Mouse (Mus musculus): ENCODE results near the gene Pkdrej. TPM values are rescaled to one million over a fixed set of nuclear protein-coding genes. Genes with fewer than 3 reads are reported as not detected.

Gene Pkdrej
- polyA plus RNA-seq, 1 experiment from 2014 or later, result 0.18 TPM

- Histone ChIP-seq H3K9ac (ENCODE audit: low read depth, low read length) (no peak overlapping the region), H3K27ac (ENCODE audit: low read depth, low read length) (no peak overlapping the region), H3K27me3 (ENCODE audit: control insufficient read depth, insufficient read depth, low read length) (no peaks in the 10 kb centered on the region), H3K4me2 (replicated peaks; ENCODE audit: low read depth, low read length) (no peak overlapping the region), H3K4me1 (ENCODE audit: control insufficient read depth, insufficient read depth, low read length) (no peaks in the 10 kb centered on the region), H3K9me3 (ENCODE audit: control insufficient read depth, low read length) (no peaks in the 10 kb centered on the region), H3K4me3 (ENCODE audit: low read length) (no peak overlapping the region), H3K36me3 (ENCODE audit: control insufficient read depth, insufficient read depth, low read length) (no peaks in the 10 kb centered on the region)
- ATAC-seq (ENCODE audit: low FRiP score, low TSS enrichment), result no peak
- 80% methylated on average over 2 of the region's 2 CpGs for WGBS
Measured at GRCm38 (mm10) chr15:85802931-85803330, 18.6 kb downstream of the Pkdrej start.

DNA sequence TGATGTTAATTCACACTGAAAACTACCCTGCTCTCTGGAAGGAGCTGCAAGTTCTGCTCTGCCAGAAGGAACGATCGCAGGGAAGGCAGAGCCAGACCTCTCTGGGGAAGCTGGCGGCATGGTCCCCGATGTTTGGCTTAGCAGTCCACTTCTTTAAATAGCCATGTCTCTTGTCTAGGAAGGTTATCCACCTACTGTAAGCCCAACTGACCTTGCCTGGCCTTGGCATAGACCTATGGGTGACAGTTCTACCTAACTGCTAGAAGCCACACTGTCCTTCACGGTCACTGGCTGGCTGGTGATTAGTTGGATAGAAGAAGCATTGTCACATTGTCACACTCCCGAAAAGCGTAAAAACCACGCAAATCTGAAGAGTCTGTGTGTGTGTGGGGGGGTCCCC, 22.9 kb downstream of the Pkdrej start:
- Histone ChIP-seq H3K4me2 (replicated peaks; ENCODE audit: low read depth, low read length) (no peak overlapping the region), H3K9me3 (ENCODE audit: control insufficient read depth, low read length) (no peaks in the 10 kb centered on the region), H3K27ac (ENCODE audit: low read depth, low read length) (no peak overlapping the region), H3K36me3 (ENCODE audit: control insufficient read depth, insufficient read depth, low read length) (no peaks in the 10 kb centered on the region), H3K4me3 (ENCODE audit: low read length) (no peak overlapping the region), H3K4me1 (ENCODE audit: control insufficient read depth, insufficient read depth, low read length) (no peaks in the 10 kb centered on the region), H3K27me3 (ENCODE audit: control insufficient read depth, insufficient read depth, low read length) (no peaks in the 10 kb centered on the region), H3K9ac (ENCODE audit: low read depth, low read length) (no peak overlapping the region)
- ATAC-seq (ENCODE audit: low FRiP score, low TSS enrichment), result no peak
- WGBS, result 95% methylated on average over 8 of the region's 8 CpGs

GRCm38 (mm10) chr15:85795516-85795915, 26.0 kb downstream of the Pkdrej start:
- no peak overlapping the region for H3K9ac ChIP-seq (ENCODE audit: low read depth, low read length)
- 82% methylated on average over 6 of the region's 6 CpGs for WGBS
- H3K36me3 ChIP-seq (ENCODE audit: control insufficient read depth, insufficient read depth, low read length), result no peaks in the 10 kb centered on the region
- no peaks in the 10 kb centered on the region for H3K27me3 ChIP-seq (ENCODE audit: control insufficient read depth, insufficient read depth, low read length)
- H3K9me3 ChIP-seq (ENCODE audit: control insufficient read depth, low read length), result no peaks in the 10 kb centered on the region
- no peak for ATAC-seq (ENCODE audit: low FRiP score, low TSS enrichment)
- H3K4me2 ChIP-seq (replicated peaks; ENCODE audit: low read depth, low read length), result no peak overlapping the region
- no peaks in the 10 kb centered on the region for H3K4me1 ChIP-seq (ENCODE audit: control insufficient read depth, insufficient read depth, low read length)
- H3K4me3 ChIP-seq (ENCODE audit: low read length), result no peak overlapping the region
- H3K27ac ChIP-seq (ENCODE audit: low read depth, low read length), result no peak overlapping the region

- Histone ChIP-seq H3K27me3 (ENCODE audit: control insufficient read depth, insufficient read depth, low read length) (no peaks in the 10 kb centered on the region), H3K4me3 (ENCODE audit: low read length) (no peak overlapping the region), H3K9ac (ENCODE audit: low read depth, low read length) (no peak overlapping the region), H3K4me2 (replicated peaks; ENCODE audit: low read depth, low read length) (no peak overlapping the region), H3K4me1 (ENCODE audit: control insufficient read depth, insufficient read depth, low read length) (no peaks in the 10 kb centered on the region), H3K27ac (ENCODE audit: low read depth, low read length) (no peak overlapping the region), H3K9me3 (ENCODE audit: control insufficient read depth, low read length) (no peaks in the 10 kb centered on the region), H3K36me3 (ENCODE audit: control insufficient read depth, insufficient read depth, low read length) (no peaks in the 10 kb centered on the region)
- 81% methylated on average over 1 of the region's 1 CpGs for WGBS
- ATAC-seq (ENCODE audit: low FRiP score, low TSS enrichment), result no peak
Measured at GRCm38 (mm10) chr15:85792819-85793218, 28.7 kb downstream of the Pkdrej start.

DNA sequence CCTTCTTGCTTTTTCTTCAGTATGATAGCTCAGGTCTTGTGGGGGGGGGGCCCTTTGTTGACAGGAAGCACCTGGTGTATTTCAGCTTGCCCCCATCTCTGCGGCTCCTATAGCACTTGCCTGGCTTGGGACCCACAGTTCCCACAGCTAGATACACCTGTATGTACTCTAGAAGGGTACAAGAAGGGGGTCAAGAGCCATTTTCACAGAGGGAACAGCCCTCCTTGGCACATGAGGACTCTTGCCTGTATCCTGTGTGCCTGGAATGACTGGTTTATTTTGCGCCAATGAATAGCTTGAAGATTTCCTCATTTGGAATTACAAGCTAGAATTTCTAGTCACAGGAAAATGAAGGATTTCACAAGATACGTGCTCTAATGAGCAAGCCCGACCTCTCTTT, 30.1 kb downstream of the Pkdrej start:
- Histone ChIP-seq H3K9ac (ENCODE audit: low read depth, low read length) (no peak overlapping the region), H3K4me1 (ENCODE audit: control insufficient read depth, insufficient read depth, low read length) (no peaks in the 10 kb centered on the region), H3K36me3 (ENCODE audit: control insufficient read depth, insufficient read depth, low read length) (no peaks in the 10 kb centered on the region), H3K4me3 (ENCODE audit: low read length) (no peak overlapping the region), H3K9me3 (ENCODE audit: control insufficient read depth, low read length) (no peaks in the 10 kb centered on the region), H3K27me3 (ENCODE audit: control insufficient read depth, insufficient read depth, low read length) (no peaks in the 10 kb centered on the region), H3K4me2 (replicated peaks; ENCODE audit: low read depth, low read length) (no peak overlapping the region), H3K27ac (ENCODE audit: low read depth, low read length) (no peak overlapping the region)
- WGBS, result 87% methylated on average over 4 of the region's 4 CpGs
- ATAC-seq (ENCODE audit: low FRiP score, low TSS enrichment), result no peak

- Histone ChIP-seq H3K27ac (ENCODE audit: low read depth, low read length) (no peak overlapping the region), H3K9me3 (ENCODE audit: control insufficient read depth, low read length) (no peaks in the 10 kb centered on the region), H3K27me3 (ENCODE audit: control insufficient read depth, insufficient read depth, low read length) (no peaks in the 10 kb centered on the region), H3K4me3 (ENCODE audit: low read length) (no peak overlapping the region), H3K36me3 (ENCODE audit: control insufficient read depth, insufficient read depth, low read length) (no peaks in the 10 kb centered on the region), H3K4me2 (replicated peaks; ENCODE audit: low read depth, low read length) (no peak overlapping the region), H3K9ac (ENCODE audit: low read depth, low read length) (no peak overlapping the region), H3K4me1 (ENCODE audit: control insufficient read depth, insufficient read depth, low read length) (no peaks in the 10 kb centered on the region)
- ATAC-seq (ENCODE audit: low FRiP score, low TSS enrichment), result no peak
- 50% methylated on average over 16 of the region's 16 CpGs for WGBS
Measured at GRCm38 (mm10) chr15:85788633-85789032, 32.9 kb downstream of the Pkdrej start.

GRCm38 (mm10) chr15:85788051-85788450, 33.5 kb downstream of the Pkdrej start:
- WGBS, result 84% methylated on average over 4 of the region's 4 CpGs
- Histone ChIP-seq H3K9ac (ENCODE audit: low read depth, low read length) (no peak overlapping the region), H3K36me3 (ENCODE audit: control insufficient read depth, insufficient read depth, low read length) (no peaks in the 10 kb centered on the region), H3K27me3 (ENCODE audit: control insufficient read depth, insufficient read depth, low read length) (no peaks in the 10 kb centered on the region), H3K4me2 (replicated peaks; ENCODE audit: low read depth, low read length) (no peak overlapping the region), H3K9me3 (ENCODE audit: control insufficient read depth, low read length) (0 out of 2 replicates have a peak, but pooled peaks cover 2% of the 10 kb centered on the region), H3K4me3 (ENCODE audit: low read length) (no peak overlapping the region), H3K27ac (ENCODE audit: low read depth, low read length) (no peak overlapping the region), H3K4me1 (ENCODE audit: control insufficient read depth, insufficient read depth, low read length) (no peaks in the 10 kb centered on the region)
- no peak for ATAC-seq (ENCODE audit: low FRiP score, low TSS enrichment)

DNA sequence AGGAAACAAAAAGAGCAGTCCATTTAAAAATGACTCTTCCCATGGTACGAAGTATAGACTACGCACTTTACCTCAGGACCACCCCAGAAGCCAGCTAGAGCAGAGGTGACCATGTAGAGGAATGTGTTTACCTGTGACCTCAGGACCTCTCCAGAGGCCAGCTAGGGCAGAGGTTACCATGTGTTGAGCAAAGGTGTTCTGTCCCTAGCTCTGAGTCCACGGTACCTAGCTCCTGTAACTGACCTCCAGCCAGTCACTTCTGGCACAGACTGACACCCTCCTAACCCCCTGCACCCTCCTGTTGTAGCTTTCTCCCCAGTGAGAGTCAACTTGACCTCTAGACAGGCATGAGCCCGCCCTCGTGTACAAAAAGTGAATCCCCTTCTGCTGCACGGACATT, 34.1 kb downstream of the Pkdrej start:
- H3K4me1 ChIP-seq (ENCODE audit: control insufficient read depth, insufficient read depth, low read length), result no peaks in the 10 kb centered on the region
- no peaks in the 10 kb centered on the region for H3K27me3 ChIP-seq (ENCODE audit: control insufficient read depth, insufficient read depth, low read length)
- no peak for ATAC-seq (ENCODE audit: low FRiP score, low TSS enrichment)
- no peak overlapping the region for H3K4me2 ChIP-seq (replicated peaks; ENCODE audit: low read depth, low read length)
- H3K9ac ChIP-seq (ENCODE audit: low read depth, low read length), result no peak overlapping the region
- no peak overlapping the region for H3K4me3 ChIP-seq (ENCODE audit: low read length)
- WGBS, result 91% methylated on average over 6 of the region's 6 CpGs
- 0 out of 2 replicates have a peak, but pooled peaks cover 2% of the 10 kb centered on the region for H3K9me3 ChIP-seq (ENCODE audit: control insufficient read depth, low read length)
- H3K36me3 ChIP-seq (ENCODE audit: control insufficient read depth, insufficient read depth, low read length), result no peaks in the 10 kb centered on the region
- no peak overlapping the region for H3K27ac ChIP-seq (ENCODE audit: low read depth, low read length)

- Histone ChIP-seq H3K27ac (ENCODE audit: low read depth, low read length) (no peak overlapping the region), H3K36me3 (ENCODE audit: control insufficient read depth, insufficient read depth, low read length) (no peaks in the 10 kb centered on the region), H3K4me1 (ENCODE audit: control insufficient read depth, insufficient read depth, low read length) (no peaks in the 10 kb centered on the region), H3K4me3 (ENCODE audit: low read length) (no peak overlapping the region), H3K9ac (ENCODE audit: low read depth, low read length) (no peak overlapping the region), H3K9me3 (ENCODE audit: control insufficient read depth, low read length) (0 out of 2 replicates have a peak, but pooled peaks cover 2% of the 10 kb centered on the region), H3K4me2 (replicated peaks; ENCODE audit: low read depth, low read length) (no peak overlapping the region), H3K27me3 (ENCODE audit: control insufficient read depth, insufficient read depth, low read length) (no peaks in the 10 kb centered on the region)
- WGBS, result 81% methylated on average over 5 of the region's 5 CpGs
- no peak for ATAC-seq (ENCODE audit: low FRiP score, low TSS enrichment)
Measured at GRCm38 (mm10) chr15:85786711-85787110, 34.8 kb downstream of the Pkdrej start.

Measured in kidney, embryonic 14.5 days (tissue).